Mouse (Mus musculus) MEL (cell line): Measurements from ENCODE around the gene Ctps.

Experiments used
- CTCF ChIP-seq, 3 experiments: IDR thresholded peaks in 2 of 3; conservative IDR thresholded peaks in 1 of 3; 2 replicates each; pipeline ENCODE4 v1.5.1; 2011 to 2012; ENCODE audit warnings: low read length in 3 of 3, low read depth in 2 of 3, mild to moderate bottlenecking in 2 of 3, improper control_type of control experiment in 1 of 3, inconsistent platforms in 1 of 3, mixed read lengths in 1 of 3, moderate library complexity in 1 of 3; ENCODE audit not compliant: control insufficient read depth in 1 of 3, insufficient read depth in 1 of 3, poor library complexity in 1 of 3, severe bottlenecking in 1 of 3
- ELF1 ChIP-seq: IDR thresholded peaks from 2 replicates; pipeline ENCODE4 v1.6.1; 2014; ENCODE audit warnings: low read depth, mild to moderate bottlenecking, inconsistent platforms, low read length, improper control_type of control experiment, moderate library complexity
- EP300 ChIP-seq, 2 experiments: IDR thresholded peaks; 2 replicates each; pipeline ENCODE4 v1.6.1; 2011; ENCODE audit warnings: improper control_type of control experiment in 2 of 2, low read length in 2 of 2, low read depth in 1 of 2, mild to moderate bottlenecking in 1 of 2
- MXI1 ChIP-seq: IDR thresholded peaks from 2 replicates; pipeline ENCODE4 v1.6.1; 2011; ENCODE audit warnings: mild to moderate bottlenecking, low read depth, low read length, improper control_type of control experiment
- NELFE ChIP-seq: IDR thresholded peaks from 2 replicates; pipeline ENCODE4 v1.6.1; 2011; ENCODE audit warnings: low read depth, low read length, improper control_type of control experiment
- RCOR1 ChIP-seq: IDR thresholded peaks from 2 replicates; pipeline ENCODE4 v1.6.1; 2012; ENCODE audit warnings: low read depth, mild to moderate bottlenecking, inconsistent platforms, low read length, improper control_type of control experiment
- ZC3H11A ChIP-seq: IDR thresholded peaks from 2 replicates; pipeline ENCODE4 v1.6.1; 2012; ENCODE audit warnings: low read depth, mild to moderate bottlenecking, inconsistent platforms, low read length, improper control_type of control experiment

DNA sequence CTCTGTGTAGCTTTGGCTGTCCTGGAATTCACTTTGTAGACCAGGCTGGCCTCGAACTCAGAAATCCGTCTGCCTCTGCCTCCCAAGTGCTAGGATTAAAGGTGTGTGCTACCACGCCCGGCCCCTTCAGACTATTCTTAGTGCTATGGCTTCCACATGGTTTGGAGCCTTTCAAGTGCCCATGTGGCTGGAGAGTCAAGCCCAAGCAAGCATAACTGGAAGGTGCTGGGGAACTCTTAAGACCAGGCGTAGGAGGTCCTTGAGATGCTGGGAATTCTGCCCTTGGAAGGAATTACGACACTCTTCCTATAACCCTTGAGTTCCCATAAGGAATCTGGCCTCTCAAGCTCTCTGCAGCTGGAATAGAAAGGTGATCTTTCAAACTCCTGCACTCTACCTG is 13.5 kb downstream of the Ctps start:
- no peak for TF ChIP-seq ZC3H11A
- TF ChIP-seq NELFE, result no peak
- no peak for TF ChIP-seq EP300 (IDR thresholded peaks at IDR 0.05; ENCODE audit: low read depth in 1 of 2, low read length in 2 of 2)
- no peak for TF ChIP-seq RCOR1
- TF ChIP-seq ELF1, result no peak
- TF ChIP-seq MXI1, result no peak
- no peak for TF ChIP-seq CTCF (IDR thresholded peaks at IDR 0.05 in 2 of 3, conservative IDR thresholded peaks at IDR 0.05 in 1 of 3; ENCODE audit: control insufficient read depth in 1 of 3, insufficient read depth in 1 of 3, low read depth in 2 of 3, low read length in 3 of 3, poor library complexity in 1 of 3, severe bottlenecking in 1 of 3)
